Mouse (Mus musculus) C2C12 (cell line): Measurements from ENCODE around the gene Adcy3. TPM values are rescaled to one million over a fixed set of nuclear protein-coding genes. Genes with fewer than 3 reads are reported as not detected.

Source experiments
- H3K27me3 ChIP-seq: one replicate; pipeline ENCODE4 v1.6.1; 2011; ENCODE audit not compliant: control insufficient read depth, insufficient read depth, insufficient read length
- H3K36me3 ChIP-seq: one replicate; pipeline ENCODE4 v1.6.1; 2011; ENCODE audit not compliant: control insufficient read depth, insufficient read depth
- H3K4me3 ChIP-seq: one replicate; pipeline ENCODE4 v1.5.1; 2011; ENCODE audit warnings: mild to moderate bottlenecking, control low read depth; ENCODE audit not compliant: poor library complexity, insufficient read depth, severe bottlenecking
- H3K79me2 ChIP-seq: one replicate; pipeline ENCODE4 v1.6.1; 2011; ENCODE audit not compliant: control insufficient read depth, insufficient read depth
- H3K79me3 ChIP-seq: one replicate; pipeline ENCODE4 v1.6.1; 2011; ENCODE audit warnings: low read depth, control low read depth
- H3ac ChIP-seq: one replicate; pipeline ENCODE3; 2011; ENCODE audit warnings: low read depth; ENCODE audit not compliant: control insufficient read depth, insufficient read length
- CEBPB ChIP-seq: IDR thresholded peaks from one replicate; pipeline ENCODE4 v1.6.1; 2011; ENCODE audit warnings: low read depth, mild to moderate bottlenecking, control low read depth, moderate library complexity
- CTCF ChIP-seq: IDR thresholded peaks from one replicate; pipeline ENCODE4 v1.5.1; 2011; ENCODE audit not compliant: control insufficient read depth, insufficient read depth, insufficient read length
- FOSL1 ChIP-seq: IDR thresholded peaks from one replicate; pipeline ENCODE4 v1.8.0; 2011; ENCODE audit warnings: mild to moderate bottlenecking, low read length; ENCODE audit not compliant: poor library complexity, insufficient read depth, severe bottlenecking
- MAX ChIP-seq: IDR thresholded peaks from one replicate; pipeline ENCODE4 v1.6.1; 2011; ENCODE audit warnings: mild to moderate bottlenecking, control low read depth
- MYOD1 ChIP-seq: IDR thresholded peaks from one replicate; pipeline ENCODE4 v1.6.1; 2011; ENCODE audit warnings: low read depth; ENCODE audit not compliant: control insufficient read depth, insufficient read length
- MYOG ChIP-seq: IDR thresholded peaks from one replicate; pipeline ENCODE4 v1.6.1; 2011; ENCODE audit not compliant: control insufficient read depth, insufficient read length; ENCODE audit errors: extremely low read depth
- USF1 ChIP-seq: IDR thresholded peaks from one replicate; pipeline ENCODE4 v1.6.1; 2011; ENCODE audit warnings: low read depth, mild to moderate bottlenecking, control low read depth, moderate library complexity
- polyA plus RNA-seq: library from polyadenylated mRNA; unstranded; fragments of >200 nt; fragmentation: generic; extraction: Trizol; gene quantifications from one replicate; pipeline ENCODE4 v1.2.1, GENCODE M21; 2012; ENCODE audit warnings: missing spikeins

The Adcy3 gene
- polyA plus RNA-seq, 1 experiment: 2.1 TPM

DNA sequence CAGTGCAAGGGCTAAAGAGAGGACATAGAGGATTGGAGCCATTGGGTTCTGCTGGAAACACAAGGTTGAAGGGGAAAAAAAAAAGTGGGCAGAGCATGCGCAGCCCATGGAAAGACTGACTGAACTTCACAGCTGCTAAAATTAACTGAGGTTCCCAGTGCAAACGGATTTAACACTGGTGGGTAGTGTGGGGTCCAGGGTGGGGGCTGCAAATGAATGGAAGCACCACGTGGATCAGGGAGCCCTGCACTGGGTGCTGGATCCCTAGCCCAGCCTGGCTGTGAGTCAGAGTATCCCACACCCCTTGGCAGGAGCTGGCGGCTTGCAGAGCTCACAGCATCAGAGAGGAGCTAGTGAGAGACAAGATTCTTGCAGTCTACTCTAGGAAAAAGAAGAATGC, 15.3 kb upstream of the Adcy3 start:
- no peak overlapping the region for H3K4me3 ChIP-seq
- TF ChIP-seq MYOD1: no peak
- no peak for TF ChIP-seq CTCF
- TF ChIP-seq CEBPB: no peak
- no peaks in the 10 kb centered on the region for H3K79me2 ChIP-seq
- H3K36me3 ChIP-seq: no peaks in the 10 kb centered on the region
- no peaks in the 10 kb centered on the region for H3K27me3 ChIP-seq
- no peak overlapping the region for H3ac ChIP-seq
- H3K79me3 ChIP-seq: no peaks in the 10 kb centered on the region

DNA sequence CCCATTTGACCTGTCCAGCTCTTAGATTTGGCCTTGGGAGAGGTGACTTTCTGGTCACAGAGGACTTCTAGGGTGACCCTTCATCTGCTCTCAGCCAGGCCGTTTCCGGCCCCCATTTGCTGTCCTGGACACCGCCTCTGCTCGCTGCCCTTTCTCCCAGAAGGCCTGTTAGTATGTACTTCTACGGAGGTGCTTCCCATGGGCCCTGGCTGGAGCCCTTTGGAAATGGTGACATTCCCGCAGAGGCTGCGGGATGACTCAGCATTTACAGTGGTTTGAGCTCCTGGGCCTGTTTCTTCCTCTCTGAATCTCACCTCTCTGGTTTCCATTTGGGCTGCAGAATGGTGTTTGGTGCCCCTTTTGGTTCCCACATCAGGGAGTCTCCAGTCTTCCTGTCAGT, 5.6 kb upstream of the Adcy3 start:
- H3K79me2 ChIP-seq: no peaks in the 10 kb centered on the region
- no peak for TF ChIP-seq MYOG
- no peak overlapping the region for H3K4me3 ChIP-seq
- H3K79me3 ChIP-seq: no peaks in the 10 kb centered on the region
- no peaks in the 10 kb centered on the region for H3K27me3 ChIP-seq
- H3ac ChIP-seq: no peak overlapping the region
- H3K36me3 ChIP-seq: no peaks in the 10 kb centered on the region

DNA sequence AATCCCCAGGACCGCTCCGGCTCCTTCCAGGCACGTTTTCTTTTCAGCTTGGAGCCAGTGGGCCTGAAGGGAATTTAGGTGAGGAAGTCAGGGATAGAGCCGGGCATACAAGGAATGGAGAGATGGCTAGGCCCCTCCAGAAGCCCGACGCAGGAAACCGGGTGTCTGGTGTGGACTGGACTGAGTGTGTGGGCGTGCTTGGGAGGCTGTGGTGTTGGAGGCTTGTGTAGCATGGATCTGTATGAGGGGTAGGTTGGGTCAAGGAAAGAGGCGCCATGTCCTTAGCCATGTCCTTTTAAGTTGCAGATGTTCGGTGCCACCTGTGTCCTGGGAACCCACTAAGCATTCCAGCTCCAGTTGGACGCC, 927 bp downstream of the Adcy3 start:
- no peak overlapping the region for H3K4me3 ChIP-seq
- TF ChIP-seq FOSL1 (no peak), USF1 (no peak), CTCF (no peak), MYOG (no peak), CEBPB (no peak), MYOD1 (no peak), MAX (no peak)

DNA sequence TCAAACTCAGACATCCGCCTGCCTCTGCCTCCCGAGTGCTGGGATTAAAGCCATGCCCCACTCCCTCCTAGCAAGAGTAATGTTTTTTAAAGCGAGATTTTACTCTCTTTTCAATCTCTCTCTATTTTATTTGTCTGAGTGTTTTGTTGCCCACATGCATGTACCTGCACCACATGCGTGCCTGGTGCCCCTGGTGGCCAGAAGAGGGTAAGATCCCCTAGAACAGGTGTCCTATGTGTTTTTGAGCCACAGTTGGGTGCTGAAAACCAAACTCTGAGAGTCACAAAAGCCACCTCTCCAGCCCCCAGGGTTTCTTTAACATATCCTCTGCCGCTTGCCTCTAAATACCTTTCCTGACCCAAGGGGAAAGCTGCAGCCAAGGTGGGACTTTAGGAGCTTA, 10.3 kb downstream of the Adcy3 start:
- Histone ChIP-seq H3K36me3 (no peaks in the 10 kb centered on the region), H3K27me3 (no peaks in the 10 kb centered on the region), H3ac (no peak overlapping the region), H3K4me3 (no peak overlapping the region), H3K79me3 (no peaks in the 10 kb centered on the region), H3K79me2 (no peaks in the 10 kb centered on the region)
- TF ChIP-seq FOSL1 (no peak), MYOG (no peak), MAX (no peak), CTCF (no peak), USF1 (no peak), CEBPB (no peak), MYOD1 (no peak)

More for the DNA sequence above, 927 bp downstream of the Adcy3 start:
- H3K79me2 ChIP-seq: no peaks in the 10 kb centered on the region
- no peaks in the 10 kb centered on the region for H3K36me3 ChIP-seq
- no peak overlapping the region for H3ac ChIP-seq
- H3K79me3 ChIP-seq: no peaks in the 10 kb centered on the region
- H3K27me3 ChIP-seq: peaks cover 3% of the 10 kb centered on the region

GRCm38 (mm10) chr12:4150936-4151335, 18.0 kb downstream of the Adcy3 start:
- H3ac ChIP-seq: no peak overlapping the region
- H3K36me3 ChIP-seq: no peaks in the 10 kb centered on the region
- H3K27me3 ChIP-seq: no peaks in the 10 kb centered on the region
- no peaks in the 10 kb centered on the region for H3K79me2 ChIP-seq
- no peak overlapping the region for H3K4me3 ChIP-seq
- no peaks in the 10 kb centered on the region for H3K79me3 ChIP-seq
- no peak for TF ChIP-seq CTCF
- no peak for TF ChIP-seq MAX
- no peak for TF ChIP-seq MYOD1
- TF ChIP-seq MYOG: no peak
- no peak for TF ChIP-seq CEBPB
- no peak for TF ChIP-seq USF1
- TF ChIP-seq FOSL1: no peak

DNA sequence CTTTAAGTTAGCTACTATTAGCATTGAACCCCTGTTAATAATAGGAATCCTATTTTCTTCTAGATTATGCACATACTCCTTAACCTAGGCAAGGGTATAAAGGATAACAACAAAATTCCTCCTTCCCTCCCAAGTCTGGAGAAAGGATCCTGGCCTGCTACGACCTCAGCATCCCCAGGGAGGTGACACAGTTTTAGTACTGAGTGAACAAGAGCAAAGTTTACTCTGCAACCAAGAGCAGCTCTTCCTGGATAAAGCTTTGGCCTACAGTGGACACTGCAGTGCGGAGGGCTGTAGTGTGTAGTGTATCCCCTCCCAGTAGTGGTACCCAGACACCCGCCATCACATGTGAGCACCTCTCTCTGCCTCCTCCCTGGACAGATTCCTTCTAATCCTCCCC, 19.1 kb downstream of the Adcy3 start:
- H3K79me3 ChIP-seq: no peaks in the 10 kb centered on the region
- no peaks in the 10 kb centered on the region for H3K36me3 ChIP-seq
- H3K79me2 ChIP-seq: no peaks in the 10 kb centered on the region
- TF ChIP-seq CEBPB (no peak), CTCF (no peak), MYOD1 (no peak), FOSL1 (no peak), MAX (no peak), USF1 (no peak), MYOG (no peak)
- no peak overlapping the region for H3K4me3 ChIP-seq
- H3ac ChIP-seq: no peak overlapping the region
- H3K27me3 ChIP-seq: no peaks in the 10 kb centered on the region
